Mouse (Mus musculus) kidney, adult 2 months (tissue): ENCODE data around the gene Pik3cg. TPM values are rescaled to one million over a fixed set of nuclear protein-coding genes. Genes with fewer than 3 reads are reported as not detected.

Experiments used
- DNase-seq: peaks from one replicate; pipeline ENCODE4 v3.0.0; 2021
- H3K27ac ChIP-seq: fragments of 200-500 bp; 2 replicates; pipeline ENCODE4 v1.5.1; 2012; ENCODE audit warnings: low read depth, low read length, control low read depth, inconsistent platforms; ENCODE audit not compliant: insufficient read depth
- H3K27me3 ChIP-seq: fragments of 200-500 bp; replicated peaks from 2 replicates; pipeline ENCODE4 v1.6.1; 2012; ENCODE audit warnings: mild to moderate bottlenecking, moderate library complexity, low read length, inconsistent platforms; ENCODE audit not compliant: control insufficient read depth, insufficient read depth
- H3K36me3 ChIP-seq: fragments of 200-500 bp; 2 replicates; pipeline ENCODE4 v1.6.1; 2012; ENCODE audit warnings: mild to moderate bottlenecking, moderate library complexity, low read length, inconsistent platforms; ENCODE audit not compliant: control insufficient read depth, insufficient read depth
- H3K4me1 ChIP-seq: fragments of 200-500 bp; 2 replicates; pipeline ENCODE4 v1.6.1; 2011; ENCODE audit warnings: low read length; ENCODE audit not compliant: control insufficient read depth, insufficient read depth
- H3K4me3 ChIP-seq: fragments of 200-500 bp; 2 replicates; pipeline ENCODE4 v1.5.1; 2011; ENCODE audit warnings: mild to moderate bottlenecking, low read depth, low read length, control low read depth; ENCODE audit not compliant: insufficient read depth
- CTCF ChIP-seq: fragments of 200-500 bp; conservative IDR thresholded peaks from 2 replicates; pipeline ENCODE4 v1.5.1; 2011; ENCODE audit warnings: low read depth, mild to moderate bottlenecking, control low read depth, low read length, moderate library complexity, mixed read lengths; ENCODE audit not compliant: insufficient read depth, insufficient read length
- POLR2A ChIP-seq: fragments of 200-500 bp; IDR thresholded peaks from one replicate; pipeline ENCODE4 v1.6.1; 2011; ENCODE audit warnings: low read depth, low read length, control low read depth
- WGBS: fragments of 180-500 bp; shearing (Covaris S2); methylation state at CpG from one replicate; pipeline ENCODE4 v1.1.7; 2018; 5-methylcytosine and 5-hydroxymethylcytosine counted together
- polyA plus RNA-seq: library from polyadenylated mRNA; depleted of rRNA; stranded (reverse); fragments of >200 nt; gene quantifications from 2 replicates; pipeline ENCODE4 v1.2.3, GENCODE M21; 2012

The Pik3cg gene
- polyA plus RNA-seq, 1 experiment = 1.5 TPM

GRCm38 (mm10) chr12:32201932-32202331 is 6.5 kb downstream of the Pik3cg start:
- TF ChIP-seq CTCF (no peak), POLR2A (no peak)

GRCm38 (mm10) chr12:32201070-32201585 is 7.3 kb downstream of the Pik3cg start:
- DNase-seq = no peak
- Histone ChIP-seq H3K36me3 (no peaks in the 10 kb centered on the region), H3K4me3 (no peak overlapping the region), H3K27me3 (no peaks in the 10 kb centered on the region; the same call in 1 of the 2 replicates), H3K27ac (no peak overlapping the region), H3K4me1 (no peaks in the 10 kb centered on the region)
- WGBS = 49% methylated on average over 6 of the region's 6 CpGs
- TF ChIP-seq CTCF (no peak), POLR2A (no peak)

More at GRCm38 (mm10) chr12:32201932-32202331, 6.5 kb downstream of the Pik3cg start:
- H3K36me3 ChIP-seq = no peaks in the 10 kb centered on the region
- WGBS = 86% methylated on average over 7 of the region's 7 CpGs
- no peaks in the 10 kb centered on the region for H3K4me1 ChIP-seq
- no peak overlapping the region for H3K4me3 ChIP-seq
- no peaks in the 10 kb centered on the region; the same call in 1 of the 2 replicates for H3K27me3 ChIP-seq
- DNase-seq = no peak
- H3K27ac ChIP-seq = no peak overlapping the region

- WGBS = 66% methylated on average over 16 of the region's 16 CpGs
- TF ChIP-seq POLR2A (no peak), CTCF (no peak)
- no peaks in the 10 kb centered on the region for H3K36me3 ChIP-seq
- H3K4me1 ChIP-seq = no peaks in the 10 kb centered on the region
- H3K4me3 ChIP-seq = no peak overlapping the region
- no peak overlapping the region for H3K27ac ChIP-seq
- H3K27me3 ChIP-seq = no peaks in the 10 kb centered on the region; the same call in 1 of the 2 replicates
- no peak for DNase-seq
These were observed 7.9 kb downstream of the Pik3cg start for GRCm38 (mm10) chr12:32200387-32201069.

- no peak for TF ChIP-seq POLR2A
- TF ChIP-seq CTCF = no peak
- no peak overlapping the region for H3K27ac ChIP-seq
- no peak for DNase-seq
- H3K4me3 ChIP-seq = no peak overlapping the region
- WGBS = 68% methylated on average over 4 of the region's 4 CpGs
- H3K4me1 ChIP-seq = no peaks in the 10 kb centered on the region
- no peaks in the 10 kb centered on the region for H3K36me3 ChIP-seq
- H3K27me3 ChIP-seq = no peaks in the 10 kb centered on the region; the same call in 1 of the 2 replicates
These were observed 9.0 kb downstream of the Pik3cg start for GRCm38 (mm10) chr12:32199422-32199821.

GRCm38 (mm10) chr12:32198025-32198424 is 10.4 kb downstream of the Pik3cg start:
- H3K4me1 ChIP-seq = no peaks in the 10 kb centered on the region
- H3K27me3 ChIP-seq = no peaks in the 10 kb centered on the region; the same call in 1 of the 2 replicates
- TF ChIP-seq POLR2A (no peak), CTCF (no peak)
- 89% methylated on average over 4 of the region's 4 CpGs for WGBS
- no peak overlapping the region for H3K4me3 ChIP-seq
- DNase-seq = no peak
- H3K27ac ChIP-seq = no peak overlapping the region
- no peaks in the 10 kb centered on the region for H3K36me3 ChIP-seq

- no peaks in the 10 kb centered on the region for H3K27me3 ChIP-seq
- no peak for TF ChIP-seq POLR2A
- 88% methylated on average over 4 of the region's 4 CpGs for WGBS
These were observed 13.5 kb downstream of the Pik3cg start for GRCm38 (mm10) chr12:32195000-32195399.

GRCm38 (mm10) chr12:32194358-32194757 is 14.1 kb downstream of the Pik3cg start:
- no peak for DNase-seq
- Histone ChIP-seq H3K36me3 (no peaks in the 10 kb centered on the region), H3K4me1 (no peaks in the 10 kb centered on the region), H3K27me3 (no peaks in the 10 kb centered on the region), H3K27ac (no peak overlapping the region), H3K4me3 (no peak overlapping the region)
- no peak for TF ChIP-seq CTCF
- no peak for TF ChIP-seq POLR2A
- whole genome bisulfite sequencing = 80% methylated on average over 1 of the region's 1 CpGs

More at GRCm38 (mm10) chr12:32195000-32195399, 13.5 kb downstream of the Pik3cg start:
- no peaks in the 10 kb centered on the region for H3K4me1 ChIP-seq
- no peak overlapping the region for H3K4me3 ChIP-seq
- H3K27ac ChIP-seq = no peak overlapping the region
- no peak for DNase-seq
- no peaks in the 10 kb centered on the region for H3K36me3 ChIP-seq
